Mouse (Mus musculus): Measurements from ENCODE around the gene Ifna7. TPM values are rescaled to one million over a fixed set of nuclear protein-coding genes. Genes with fewer than 3 reads are reported as not detected.
"Not testable (repeated sequence)": the region's sequence is repeated elsewhere in the genome, so short reads cannot be mapped to it uniquely, and the experiment has no call there.

Ifna7 gene
- polyA plus RNA-seq, 1 experiment: not detected

- no peak for DNase-seq (ENCODE audit: low read depth)
- no peak for TF ChIP-seq POLR2A (IDR thresholded peaks at IDR 0.05; ENCODE audit: borderline replicate concordance, extremely low read depth, insufficient read depth, insufficient read length, poor library complexity, severe bottlenecking)
- TF ChIP-seq CTCF (IDR thresholded peaks at IDR 0.05; ENCODE audit: borderline replicate concordance, extremely low read depth, insufficient read depth, insufficient read length): no peak
Observed at GRCm38 (mm10) chr4:88819659-88820058, 3.6 kb downstream of the Ifna7 start, which contains the start of gene Ifna11. TSS of gene Ifna11 (plus strand) at chr4:88819959.

- peak; percentile 21 for DNase-seq (ENCODE audit: low read depth)
- TF ChIP-seq POLR2A (IDR thresholded peaks at IDR 0.05; ENCODE audit: borderline replicate concordance, extremely low read depth, insufficient read depth, insufficient read length, poor library complexity, severe bottlenecking) (no peak), CTCF (IDR thresholded peaks at IDR 0.05; ENCODE audit: borderline replicate concordance, extremely low read depth, insufficient read depth, insufficient read length) (peak; percentile 47; the same call in 1 of the 2 replicates)
Observed at GRCm38 (mm10) chr4:88822995-88823394, 7.0 kb downstream of the Ifna7 start.

GRCm38 (mm10) chr4:88827116-88827515, 11.1 kb downstream of the Ifna7 start, which contains the start of gene Ifna6:
TSS of gene Ifna6 (plus strand) at chr4:88827416.
- DNase-seq (ENCODE audit: low read depth): not testable (repeated sequence)

GRCm38 (mm10) chr4:88830523-88830922, 14.5 kb downstream of the Ifna7 start:
- TF ChIP-seq POLR2A (IDR thresholded peaks at IDR 0.05; ENCODE audit: borderline replicate concordance, extremely low read depth, insufficient read depth, insufficient read length, poor library complexity, severe bottlenecking) (no peak), CTCF (IDR thresholded peaks at IDR 0.05; ENCODE audit: borderline replicate concordance, extremely low read depth, insufficient read depth, insufficient read length) (peak; percentile 41; the same call in 1 of the 2 replicates)
- peak; percentile 38 for DNase-seq (ENCODE audit: low read depth)

- DNase-seq (ENCODE audit: low read depth): not testable (repeated sequence)
Observed at GRCm38 (mm10) chr4:88835225-88835624, 19.2 kb downstream of the Ifna7 start, which contains the start of gene Ifna5. TSS of gene Ifna5 (plus strand) at chr4:88835525.

GRCm38 (mm10) chr4:88838828-88839227, 22.8 kb downstream of the Ifna7 start:
- TF ChIP-seq CTCF (IDR thresholded peaks at IDR 0.05; ENCODE audit: borderline replicate concordance, extremely low read depth, insufficient read depth, insufficient read length) (peak; percentile 31; the same call in 1 of the 2 replicates), POLR2A (IDR thresholded peaks at IDR 0.05; ENCODE audit: borderline replicate concordance, extremely low read depth, insufficient read depth, insufficient read length, poor library complexity, severe bottlenecking) (no peak)
- DNase-seq (ENCODE audit: low read depth): peak; percentile 21

- TF ChIP-seq CTCF (IDR thresholded peaks at IDR 0.05; ENCODE audit: borderline replicate concordance, extremely low read depth, insufficient read depth, insufficient read length) (no peak), POLR2A (IDR thresholded peaks at IDR 0.05; ENCODE audit: borderline replicate concordance, extremely low read depth, insufficient read depth, insufficient read length, poor library complexity, severe bottlenecking) (no peak)
- no peak for DNase-seq (ENCODE audit: low read depth)
Observed at GRCm38 (mm10) chr4:88840058-88840457, 24.0 kb downstream of the Ifna7 start.

GRCm38 (mm10) chr4:88841438-88841911, 25.4 kb downstream of the Ifna7 start, which contains the start of gene Ifna4:
TSS of gene Ifna4 (plus strand) at chr4:88841861.
- no peak for DNase-seq (ENCODE audit: low read depth)
- TF ChIP-seq CTCF (IDR thresholded peaks at IDR 0.05; ENCODE audit: borderline replicate concordance, extremely low read depth, insufficient read depth, insufficient read length): no peak
- TF ChIP-seq POLR2A (IDR thresholded peaks at IDR 0.05; ENCODE audit: borderline replicate concordance, extremely low read depth, insufficient read depth, insufficient read length, poor library complexity, severe bottlenecking): no peak

- TF ChIP-seq CTCF (IDR thresholded peaks at IDR 0.05; ENCODE audit: borderline replicate concordance, extremely low read depth, insufficient read depth, insufficient read length) (peak; percentile 6; the same call in 1 of the 2 replicates), POLR2A (IDR thresholded peaks at IDR 0.05; ENCODE audit: borderline replicate concordance, extremely low read depth, insufficient read depth, insufficient read length, poor library complexity, severe bottlenecking) (no peak)
- no peak for DNase-seq (ENCODE audit: low read depth)
Observed at GRCm38 (mm10) chr4:88845334-88845733, 29.3 kb downstream of the Ifna7 start.

- no peak for DNase-seq (ENCODE audit: low read depth)
- no peak for TF ChIP-seq CTCF (IDR thresholded peaks at IDR 0.05; ENCODE audit: borderline replicate concordance, extremely low read depth, insufficient read depth, insufficient read length)
- TF ChIP-seq POLR2A (IDR thresholded peaks at IDR 0.05; ENCODE audit: borderline replicate concordance, extremely low read depth, insufficient read depth, insufficient read length, poor library complexity, severe bottlenecking): no peak
Observed at GRCm38 (mm10) chr4:88849698-88850097, 33.7 kb downstream of the Ifna7 start, which contains the start of gene Ifna1. TSS of gene Ifna1 (plus strand) at chr4:88850087.

GRCm38 (mm10) chr4:88851026-88851763, 35.2 kb downstream of the Ifna7 start:
- no peak for TF ChIP-seq POLR2A (IDR thresholded peaks at IDR 0.05; ENCODE audit: borderline replicate concordance, extremely low read depth, insufficient read depth, insufficient read length, poor library complexity, severe bottlenecking)
- no peak for TF ChIP-seq CTCF (IDR thresholded peaks at IDR 0.05; ENCODE audit: borderline replicate concordance, extremely low read depth, insufficient read depth, insufficient read length)
- DNase-seq (ENCODE audit: low read depth): peak; percentile 83

GRCm38 (mm10) chr4:88859214-88859613, 43.2 kb downstream of the Ifna7 start:
- TF ChIP-seq CTCF (IDR thresholded peaks at IDR 0.05; ENCODE audit: borderline replicate concordance, extremely low read depth, insufficient read depth, insufficient read length) (no peak), POLR2A (IDR thresholded peaks at IDR 0.05; ENCODE audit: borderline replicate concordance, extremely low read depth, insufficient read depth, insufficient read length, poor library complexity, severe bottlenecking) (no peak)
- DNase-seq (ENCODE audit: low read depth): no peak
